Mouse (Mus musculus) adrenal gland, postnatal 36 days (tissue): ENCODE measurements around the gene Coq10b. TPM values are rescaled to one million over a fixed set of nuclear protein-coding genes. Genes with fewer than 3 reads are reported as not detected.
"Not testable (repeated sequence)": the region's sequence is repeated elsewhere in the genome, so short reads cannot be mapped to it uniquely, and the experiment has no call there.

Source experiments
- DNase-seq, 2 experiments: peaks; one replicate each; pipeline ENCODE4 v3.0.0; 2021; ENCODE audit warnings: mixed read lengths in 1 of 2
- long read RNA-seq, 2 experiments: library from polyadenylated mRNA; stranded (forward); transcript quantifications; one replicate each; pipeline ENCODE4 v2.0.0; 2021; ENCODE audit warnings: borderline sequencing depth in 2 of 2
- total RNA-seq, 2 experiments: library from RNA; stranded (reverse); gene quantifications; 2 replicates each; pipeline ENCODE4 v1.2.3; 2021

Coq10b gene
- total RNA-seq, result 100 to 1,000 TPM; 142 to 168 TPM
- long read RNA-seq, experiment 1, transcript Coq10b-201 (5 exons, 1,733 nt), result major isoform, 80 of 84 reads
- long read RNA-seq, experiment 1, partial matches to known transcripts, result 2 of 84 reads
- long read RNA-seq, experiment 1, other reads (novel, unspliced or antisense), result 2 of 84 reads
- long read RNA-seq, experiment 2, transcript Coq10b-201 (5 exons, 1,733 nt), result major isoform, 14 of 14 reads
- long read RNA-seq, experiment 2, partial matches to known transcripts, result 0 of 14 reads
- long read RNA-seq, experiment 2, other reads (novel, unspliced or antisense), result 0 of 14 reads

DNA sequence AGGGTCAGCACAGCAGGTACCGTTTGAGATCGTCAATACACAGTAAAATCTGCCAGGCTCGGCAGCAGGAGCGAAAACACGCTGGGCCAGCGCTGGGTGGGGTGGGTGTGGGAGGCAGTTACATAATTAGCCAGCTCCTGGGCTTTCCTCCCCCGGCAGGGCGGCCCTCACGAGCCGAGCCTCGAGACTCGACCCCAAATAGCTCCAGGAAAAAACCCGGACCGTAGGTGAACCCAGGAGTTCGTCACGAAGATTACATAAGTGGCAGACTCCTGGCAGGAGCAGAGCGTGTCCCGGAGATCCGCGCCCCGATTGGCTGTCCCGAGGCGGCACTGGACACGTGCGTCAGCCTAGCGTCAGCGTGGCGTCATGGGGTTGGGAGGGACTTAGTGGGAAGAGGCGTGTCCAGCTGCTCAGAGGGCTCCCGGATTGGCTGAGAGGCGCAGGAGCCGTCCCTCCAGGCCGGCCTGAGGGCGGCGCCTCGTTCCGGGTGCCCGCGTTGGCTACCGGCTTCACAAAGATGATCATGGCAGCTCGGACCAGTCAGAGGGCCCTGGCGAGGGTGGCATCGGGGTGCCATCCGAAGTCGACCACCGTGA lies at the start of gene Coq10b:
Gene Coq10b (plus strand): TSS at position 416 of the 599 bp plus-strand sequence.
- DNase-seq, result peak; percentile 99

DNA sequence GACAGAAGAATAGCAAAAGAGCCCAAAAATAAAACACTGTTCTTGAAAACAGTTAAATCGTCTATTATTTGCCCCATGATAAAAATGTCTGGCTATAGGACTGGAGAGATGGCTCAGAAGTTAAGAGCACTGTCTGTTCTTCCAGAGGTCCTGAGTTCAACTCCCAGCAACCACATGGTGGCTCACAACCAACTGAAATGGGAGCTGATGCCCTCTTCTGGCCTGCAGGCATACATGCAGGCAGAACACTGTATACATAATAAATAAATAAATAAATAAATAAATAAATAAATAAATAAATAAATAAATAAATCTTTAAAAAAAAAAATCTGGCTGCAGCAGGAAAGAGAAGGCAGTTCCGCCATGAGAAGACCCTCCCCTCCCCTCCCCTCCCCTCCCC lies 44.3 kb upstream of the Coq10b start:
- not testable (repeated sequence) for DNase-seq

DNA sequence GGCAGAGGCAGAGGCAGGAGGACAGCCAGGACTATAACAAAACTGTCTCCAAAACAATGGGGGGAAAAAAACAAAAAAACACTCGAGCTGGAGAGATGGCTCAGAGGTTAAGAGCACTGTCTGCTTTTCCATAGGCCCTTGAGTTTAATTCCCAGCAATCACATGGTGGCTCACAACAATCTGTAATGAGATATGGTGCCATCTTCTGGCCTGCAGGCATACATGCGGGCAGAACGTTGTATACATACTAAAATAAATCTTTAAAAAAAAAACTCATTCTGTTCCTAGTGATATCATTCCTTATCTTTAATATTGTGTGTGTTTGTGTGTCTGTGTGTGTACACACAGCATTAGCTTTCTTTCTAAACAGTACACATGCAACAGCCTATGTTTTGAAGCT lies 40.1 kb upstream of the Coq10b start:
- no peak for DNase-seq

- DNase-seq, result no peak
These were observed 30.7 kb upstream of the Coq10b start for GRCm38 (mm10) chr1:55021907-55022306.

GRCm38 (mm10) chr1:55025656-55026430 lies 26.7 kb upstream of the Coq10b start:
- peak; percentile 2 to 24 for DNase-seq

DNA sequence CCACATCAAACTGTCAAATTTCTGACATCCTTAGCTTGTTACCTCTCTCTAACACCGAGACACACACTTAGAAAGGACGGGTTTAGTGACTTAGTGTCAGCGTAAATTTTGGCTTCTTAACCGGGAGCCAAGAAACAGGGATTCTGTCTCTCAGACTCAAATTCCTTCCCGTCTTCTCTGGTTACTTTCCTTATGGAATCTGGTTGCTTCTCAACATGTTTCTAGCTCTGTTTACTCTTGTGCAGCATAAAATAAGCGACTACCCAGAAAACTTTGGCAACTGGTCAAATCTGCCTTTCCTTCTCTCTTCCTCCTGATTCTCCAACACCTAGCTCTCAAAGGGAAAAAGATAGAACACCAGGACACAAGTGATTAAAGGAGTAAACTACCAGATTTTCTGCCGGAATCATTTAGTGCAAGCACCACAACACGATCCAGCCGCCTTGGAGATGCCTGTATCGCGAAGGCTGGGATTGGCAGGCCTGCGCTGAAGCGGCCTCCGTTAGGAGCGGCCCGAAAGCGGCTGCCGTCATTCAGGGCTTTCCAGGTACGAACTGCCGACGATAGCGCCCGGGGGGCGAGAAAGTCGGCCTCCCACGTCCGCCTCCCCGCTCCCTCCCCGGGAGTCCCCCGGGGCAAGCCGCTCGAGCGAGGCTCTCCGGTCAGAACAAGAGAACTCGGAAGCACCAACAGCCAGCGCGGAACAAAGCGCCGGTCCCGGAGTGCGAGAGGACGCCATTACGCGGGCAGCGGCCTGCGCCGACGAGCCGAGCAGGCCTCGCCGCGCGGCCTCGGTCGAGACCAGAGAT lies 25.9 kb upstream of the Coq10b start:
- DNase-seq, result peak in 1 of 2 experiments; percentile 64

DNA sequence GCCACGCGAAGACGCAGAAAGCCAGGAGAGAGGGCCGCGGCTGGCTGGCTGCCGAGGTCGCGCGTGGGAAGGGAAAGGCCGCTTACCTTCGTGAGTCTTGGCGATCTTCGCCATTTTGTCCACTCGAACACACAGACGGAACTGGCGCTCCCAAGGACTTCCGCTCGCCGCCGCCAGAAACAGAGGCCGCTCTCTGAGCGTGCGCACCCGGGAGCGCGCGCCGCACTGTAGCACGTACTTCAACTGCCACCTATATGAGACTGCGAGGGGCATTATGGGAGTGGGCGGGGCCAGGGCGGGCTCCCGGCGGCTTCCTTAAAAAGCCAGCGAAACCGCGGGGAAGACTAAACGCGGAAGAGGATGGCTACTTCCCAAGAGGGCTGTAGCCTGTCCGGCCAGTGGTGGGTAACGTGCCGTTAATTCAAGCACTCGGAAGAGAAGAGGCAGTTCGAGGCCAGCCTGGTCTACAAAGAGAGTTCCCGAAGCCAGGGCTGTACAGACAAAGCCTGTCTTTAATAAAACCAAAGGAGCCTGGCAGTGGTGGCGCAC lies 25.2 kb upstream of the Coq10b start, which contains the start of gene Sf3b1:
Gene Sf3b1 (minus strand): TSS at position 229 of the 549 bp plus-strand sequence.
- peak; percentile 96 to 98 for DNase-seq

DNA sequence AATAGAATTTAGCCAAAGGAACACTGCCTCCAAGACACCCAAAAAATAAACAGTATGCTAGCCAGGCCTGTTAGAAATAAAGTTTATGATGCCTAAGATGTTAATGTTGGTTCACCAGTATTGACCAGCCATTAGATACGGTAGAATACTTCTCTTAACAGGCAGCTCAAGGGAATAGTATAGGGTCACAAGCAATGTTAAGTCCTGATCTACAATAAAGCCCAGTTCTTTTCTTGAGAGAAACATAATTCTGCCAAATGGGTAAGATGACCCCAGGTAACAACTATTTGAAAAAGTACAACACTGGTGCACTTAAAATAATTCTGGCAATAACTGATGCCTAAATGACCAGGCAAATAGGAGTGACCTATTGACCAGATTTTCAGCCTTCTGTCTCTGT lies 24.6 kb upstream of the Coq10b start:
- no peak for DNase-seq

DNA sequence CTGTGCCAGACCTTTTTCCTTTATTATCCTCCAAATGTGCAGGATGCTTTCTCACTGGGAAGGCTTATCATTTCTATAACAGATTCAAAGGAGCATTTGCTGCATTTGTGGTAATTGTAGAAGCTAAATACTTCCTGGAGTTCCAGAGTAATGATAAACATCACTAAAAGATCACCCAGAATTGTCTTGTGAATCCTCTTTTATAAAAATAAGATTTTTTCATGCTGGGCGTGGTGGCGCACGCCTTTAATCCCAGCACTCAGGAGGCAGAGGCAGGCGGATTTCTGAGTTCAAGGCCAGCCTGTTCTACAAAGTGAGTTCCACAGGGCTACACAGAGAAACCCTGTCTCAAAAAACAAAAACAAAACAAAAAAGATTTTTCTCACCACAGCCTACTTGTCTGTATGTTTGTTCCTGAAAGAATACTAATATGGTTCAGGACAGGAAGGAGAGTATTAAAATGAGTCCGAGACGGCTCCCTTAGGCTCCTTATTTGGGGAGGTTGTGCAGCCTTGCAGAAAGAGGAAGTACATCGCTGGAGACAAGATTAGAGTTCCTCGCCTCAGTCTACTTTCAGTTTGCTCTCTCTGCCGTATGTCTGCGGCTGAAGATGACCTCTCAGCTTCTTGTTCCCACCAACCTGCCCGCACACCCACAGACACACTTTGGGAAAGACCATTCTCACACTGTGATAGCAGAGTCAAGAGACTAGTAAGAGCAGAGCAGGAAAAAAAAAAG lies 23.9 kb upstream of the Coq10b start:
- DNase-seq, result no peak

DNA sequence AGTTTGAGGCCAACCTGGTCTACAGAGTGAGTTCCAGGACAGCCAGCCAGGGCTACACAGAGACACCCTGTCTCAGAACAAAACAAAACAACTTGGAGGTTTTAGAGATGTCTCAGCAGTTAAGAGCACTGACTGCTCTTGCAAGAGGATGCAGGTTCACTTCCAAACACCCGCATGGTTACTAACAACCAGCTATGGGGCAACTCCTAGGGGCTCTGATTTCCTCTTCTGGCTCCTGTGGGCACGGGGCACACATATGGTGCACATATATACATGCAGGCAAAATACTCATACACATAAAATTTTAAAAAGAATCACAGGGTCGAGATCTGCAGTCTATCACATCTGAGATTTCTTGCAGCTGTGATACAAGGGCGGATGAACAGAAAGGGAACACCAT lies 23.1 kb upstream of the Coq10b start:
- DNase-seq, result no peak

DNA sequence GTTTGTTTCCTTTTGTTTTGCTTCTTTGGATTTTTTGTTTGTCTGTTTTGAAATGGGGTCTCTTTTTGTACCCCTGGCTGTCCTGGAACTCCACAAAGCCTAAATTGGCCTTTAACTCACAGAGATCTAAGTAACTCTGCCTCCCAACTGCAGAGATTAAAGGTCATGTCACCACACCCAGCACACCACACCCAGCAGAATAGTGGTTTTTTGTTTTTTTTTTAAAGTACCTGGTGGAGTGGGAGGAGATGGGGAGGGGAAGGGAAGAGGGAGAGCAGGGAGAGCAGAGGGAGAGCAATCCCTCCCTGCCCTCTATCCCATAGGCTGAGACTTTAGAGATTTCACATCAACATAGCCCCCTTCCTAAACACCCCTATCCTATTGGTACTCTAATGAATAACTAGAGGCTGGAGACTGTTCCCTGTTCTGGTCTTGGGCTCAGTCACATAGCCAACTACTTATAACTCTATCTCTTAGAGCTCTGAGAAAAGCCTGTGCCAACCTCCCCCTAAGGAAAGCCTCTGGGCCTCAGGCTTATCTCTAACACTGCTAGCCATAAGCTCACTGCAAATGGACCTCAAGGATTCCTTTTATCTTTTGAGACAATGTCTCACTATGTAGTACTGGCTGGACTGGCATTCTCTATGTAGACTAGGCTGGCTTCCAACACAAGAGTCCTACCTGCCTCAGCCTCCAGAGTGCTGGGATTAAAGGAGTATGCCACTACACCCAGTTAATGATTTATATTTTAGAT lies 21.4 kb upstream of the Coq10b start:
- DNase-seq, result no peak

- DNase-seq, result no peak
These were observed 12.6 kb upstream of the Coq10b start for GRCm38 (mm10) chr1:55039944-55040343.

GRCm38 (mm10) chr1:55041691-55042090 lies 10.9 kb upstream of the Coq10b start:
- no peak for DNase-seq

DNA sequence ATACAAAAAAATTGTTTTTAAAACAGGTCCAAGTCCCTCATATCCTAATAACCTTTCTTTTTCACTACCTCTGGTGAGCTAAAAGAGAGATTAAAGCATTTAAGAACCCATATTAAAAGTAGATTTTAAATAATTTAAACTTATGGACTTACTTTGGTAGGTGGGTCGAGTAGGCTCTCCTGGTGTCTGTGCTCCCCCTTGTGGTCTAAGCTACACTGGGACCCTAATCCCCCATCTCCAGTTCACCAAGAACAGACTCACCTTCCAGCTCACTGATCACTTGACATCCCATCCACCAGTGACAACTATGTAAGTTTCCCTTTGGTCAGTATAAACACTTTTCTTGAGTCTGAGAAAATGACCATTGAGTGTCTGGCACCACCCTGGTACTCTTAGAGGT lies 10.3 kb upstream of the Coq10b start:
- no peak for DNase-seq

- no peak for DNase-seq
These were observed 9.4 kb upstream of the Coq10b start for GRCm38 (mm10) chr1:55043164-55043563.

DNA sequence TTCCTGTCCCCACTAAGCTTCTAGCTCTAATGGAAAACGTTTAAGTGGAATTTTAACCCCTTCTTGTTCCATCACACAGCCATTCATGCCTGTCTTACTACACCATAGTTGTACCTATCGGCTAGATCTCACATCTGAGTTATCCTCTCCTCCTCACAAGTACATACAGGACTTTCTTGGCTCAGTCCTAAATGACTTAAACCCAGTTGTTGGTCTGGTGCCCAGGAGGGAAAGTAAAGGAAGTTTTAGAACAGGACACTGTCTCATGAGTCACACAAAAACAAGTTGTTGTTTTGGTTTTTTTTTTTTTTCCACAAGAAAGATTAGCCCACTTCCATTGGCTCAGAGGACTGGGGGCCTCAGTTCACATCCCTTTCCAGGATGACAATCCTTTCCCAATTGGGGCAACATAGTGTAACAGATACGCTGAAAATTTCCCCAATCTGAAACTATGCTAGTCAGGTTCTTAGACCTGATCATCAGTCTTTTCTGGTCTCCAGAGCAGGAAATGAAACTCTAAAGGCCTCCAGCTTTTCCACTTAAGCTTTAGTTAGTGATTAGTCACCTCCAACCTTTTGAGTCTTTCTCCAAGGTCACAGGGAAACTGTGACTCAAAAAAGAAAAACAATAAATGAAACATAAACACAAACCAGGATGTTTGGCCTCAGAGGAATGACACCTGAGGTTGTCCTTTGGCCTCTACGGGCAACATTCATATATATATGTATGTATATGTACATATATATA lies 3.6 kb upstream of the Coq10b start:
- no peak for DNase-seq

GRCm38 (mm10) chr1:55051671-55052070 lies 899 bp upstream of the Coq10b start:
- no peak for DNase-seq

DNA sequence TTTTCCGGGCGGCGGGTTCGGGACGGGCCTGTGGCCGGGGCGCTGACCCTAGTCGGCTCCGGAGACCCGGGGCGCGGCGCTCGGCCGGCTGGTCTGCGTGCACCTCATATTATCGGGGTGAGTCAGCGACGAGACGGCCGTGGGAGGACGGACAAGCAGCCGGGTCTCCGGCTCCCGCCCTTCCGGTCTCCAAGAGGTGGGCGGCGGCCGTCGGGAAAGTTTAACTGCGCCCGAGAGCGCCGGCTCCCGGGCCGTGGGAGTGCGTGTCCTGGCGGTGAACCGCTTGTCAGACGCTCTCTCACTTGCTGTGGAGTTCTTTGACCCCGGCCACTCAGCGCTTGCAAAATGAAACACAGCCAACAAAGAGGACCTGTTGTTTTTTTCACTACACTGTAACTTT lies 435 bp downstream of the Coq10b start:
- peak; percentile 88 to 89 for DNase-seq

GRCm38 (mm10) chr1:55053596-55053995 lies 1.0 kb downstream of the Coq10b start:
- no peak for DNase-seq
